Mouse (Mus musculus): ENCODE measurements at regions not wholly inside any gene's neighbourhood (a gene's known extent, or its start where the extent isn't known, plus 50 kb on each side); places are given as distances from the start of the nearest gene placed in this dataset.

DNA sequence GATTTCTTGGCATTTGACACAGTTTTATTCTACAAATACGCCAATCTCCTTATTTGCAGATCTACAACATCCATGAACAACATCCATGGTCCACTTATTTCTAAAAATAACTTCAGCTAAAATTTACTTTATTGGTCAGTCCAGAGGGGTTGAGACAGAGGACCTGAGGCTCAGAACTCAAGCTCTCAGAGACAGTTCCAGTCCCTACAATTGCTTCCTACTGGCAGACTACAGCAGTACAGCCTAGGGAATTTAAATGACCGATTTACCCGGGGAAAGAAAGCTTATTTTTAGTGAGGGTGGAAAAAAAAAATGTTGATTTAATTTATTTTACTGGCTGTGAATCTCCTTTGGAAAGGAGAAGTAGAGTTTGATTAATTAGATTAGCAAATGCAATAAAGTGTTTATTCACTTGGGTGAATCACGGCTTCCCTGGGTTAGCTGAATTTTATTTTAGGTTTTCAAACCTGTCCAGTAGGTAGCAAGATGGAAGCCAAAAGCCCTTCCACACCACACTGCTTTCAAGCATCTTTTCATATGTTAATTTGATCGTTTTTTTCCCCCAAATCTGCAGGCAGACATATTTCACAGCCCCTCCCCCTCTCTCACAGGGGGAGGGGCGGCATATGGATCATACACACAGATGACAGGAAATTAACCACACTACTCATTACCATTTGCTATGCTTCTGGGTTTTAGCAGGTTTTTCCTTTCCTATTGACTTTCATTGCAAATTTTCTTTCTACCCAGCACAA lies 143.0 kb downstream of the Sox4 start:
- peak; percentile 52 for ATAC-seq
- H3K9ac ChIP-seq (ENCODE audit: low read depth, low read length), result no peak overlapping the region
- H3K4me1 ChIP-seq (ENCODE audit: control insufficient read depth, insufficient read depth, low read depth, low read length), result peaks cover 20% of the 10 kb centered on the region
- peak overlapping the region; percentile 12; the same call in 1 of the 2 replicates for H3K4me2 ChIP-seq (ENCODE audit: low read length)
- no peaks in the 10 kb centered on the region for H3K36me3 ChIP-seq (ENCODE audit: control insufficient read depth, insufficient read depth, low read length)
- H3K27ac ChIP-seq (ENCODE audit: low read depth, low read length), result peak overlapping the region; percentile 74
- H3K9me3 ChIP-seq (ENCODE audit: control insufficient read depth, low read length), result no peaks in the 10 kb centered on the region
- no peak overlapping the region for H3K4me3 ChIP-seq (ENCODE audit: low read length)
- WGBS, result 22% methylated on average over 6 of the region's 6 CpGs
- no peaks in the 10 kb centered on the region for H3K27me3 ChIP-seq (replicated peaks; ENCODE audit: control insufficient read depth, insufficient read depth, low read length)

DNA sequence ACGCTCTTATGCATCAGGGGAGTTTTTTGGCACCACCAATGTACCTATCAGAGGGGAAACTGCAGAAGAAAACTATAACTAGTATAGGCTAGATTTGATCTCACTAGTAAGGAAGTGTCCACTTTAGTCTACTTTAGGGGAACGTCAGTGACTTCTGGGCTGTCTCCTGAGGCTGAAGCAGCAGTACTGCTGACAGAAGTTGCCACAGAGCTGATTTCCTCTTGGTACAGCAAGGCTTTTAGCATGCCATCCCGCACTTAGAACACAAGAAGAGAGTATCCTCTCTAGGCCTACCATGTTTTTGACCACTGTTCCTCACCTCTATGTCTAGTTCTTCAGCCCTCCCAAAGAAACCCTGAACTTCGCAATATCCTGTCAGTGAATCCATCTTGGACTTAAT lies 148.2 kb downstream of the Sox4 start:
- WGBS, result 64% methylated on average over 4 of the region's 4 CpGs
- Histone ChIP-seq H3K27me3 (replicated peaks; ENCODE audit: control insufficient read depth, insufficient read depth, low read length) (no peaks in the 10 kb centered on the region), H3K9ac (ENCODE audit: low read depth, low read length) (no peak overlapping the region), H3K4me1 (ENCODE audit: control insufficient read depth, insufficient read depth, low read depth, low read length) (peaks cover 2% of the 10 kb centered on the region), H3K4me3 (ENCODE audit: low read length) (no peak overlapping the region), H3K9me3 (ENCODE audit: control insufficient read depth, low read length) (no peaks in the 10 kb centered on the region), H3K4me2 (ENCODE audit: low read length) (no peak overlapping the region), H3K27ac (ENCODE audit: low read depth, low read length) (no peak overlapping the region), H3K36me3 (ENCODE audit: control insufficient read depth, insufficient read depth, low read length) (no peaks in the 10 kb centered on the region)
- no peak for ATAC-seq

DNA sequence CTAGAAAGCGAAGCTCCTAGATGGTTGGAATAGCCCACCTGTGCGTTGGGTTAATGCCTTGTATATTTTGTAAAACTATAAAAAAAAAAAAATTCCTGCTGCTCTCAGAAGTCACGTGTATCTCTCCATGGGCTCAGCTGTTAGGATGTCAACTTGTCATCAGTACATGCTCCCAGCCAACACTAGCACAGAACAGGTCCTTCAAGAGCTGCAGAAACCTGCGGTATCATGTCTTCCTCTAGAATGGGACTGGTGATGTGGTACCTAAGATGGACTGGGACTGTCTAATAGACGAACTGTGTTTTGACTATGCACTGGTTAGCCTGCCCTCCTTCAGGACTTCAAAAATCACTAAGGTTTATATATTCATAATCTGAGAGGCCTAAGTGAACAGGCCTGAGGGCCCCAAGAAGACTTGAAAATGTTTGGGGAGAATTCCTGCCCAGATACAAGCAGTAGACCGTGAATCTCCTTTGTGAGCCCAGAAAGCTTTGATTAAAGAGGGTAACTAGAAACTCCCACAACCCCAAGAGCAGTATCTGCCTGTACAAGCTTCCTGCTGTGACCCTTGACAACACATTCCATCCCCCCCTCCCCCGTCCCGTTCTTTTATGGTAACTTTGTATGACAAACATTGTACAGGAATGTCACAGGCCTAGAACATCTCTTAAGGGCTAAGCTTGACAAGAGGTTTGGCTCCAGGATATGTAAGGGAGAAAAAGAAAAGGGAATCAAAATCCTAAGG lies 152.1 kb downstream of the Sox4 start:
- Histone ChIP-seq H3K4me2 (ENCODE audit: low read length) (no peak overlapping the region), H3K4me3 (ENCODE audit: low read length) (no peak overlapping the region), H3K27ac (ENCODE audit: low read depth, low read length) (no peak overlapping the region), H3K9ac (ENCODE audit: low read depth, low read length) (no peak overlapping the region), H3K36me3 (ENCODE audit: control insufficient read depth, insufficient read depth, low read length) (no peaks in the 10 kb centered on the region), H3K27me3 (replicated peaks; ENCODE audit: control insufficient read depth, insufficient read depth, low read length) (no peaks in the 10 kb centered on the region), H3K9me3 (ENCODE audit: control insufficient read depth, low read length) (no peaks in the 10 kb centered on the region), H3K4me1 (ENCODE audit: control insufficient read depth, insufficient read depth, low read depth, low read length) (no peaks in the 10 kb centered on the region)
- WGBS, result 34% methylated on average over 8 of the region's 8 CpGs
- ATAC-seq, result no peak

GRCm38 (mm10) chr13:28800676-28801075 lies 152.8 kb downstream of the Sox4 start:
- Histone ChIP-seq H3K27me3 (replicated peaks; ENCODE audit: control insufficient read depth, insufficient read depth, low read length) (no peaks in the 10 kb centered on the region), H3K9ac (ENCODE audit: low read depth, low read length) (no peak overlapping the region), H3K4me3 (ENCODE audit: low read length) (no peak overlapping the region), H3K36me3 (ENCODE audit: control insufficient read depth, insufficient read depth, low read length) (no peaks in the 10 kb centered on the region), H3K4me1 (ENCODE audit: control insufficient read depth, insufficient read depth, low read depth, low read length) (no peaks in the 10 kb centered on the region), H3K9me3 (ENCODE audit: control insufficient read depth, low read length) (no peaks in the 10 kb centered on the region), H3K4me2 (ENCODE audit: low read length) (no peak overlapping the region), H3K27ac (ENCODE audit: low read depth, low read length) (no peak overlapping the region)
- ATAC-seq, result no peak
- WGBS, result 13% methylated on average over 1 of the region's 1 CpGs

DNA sequence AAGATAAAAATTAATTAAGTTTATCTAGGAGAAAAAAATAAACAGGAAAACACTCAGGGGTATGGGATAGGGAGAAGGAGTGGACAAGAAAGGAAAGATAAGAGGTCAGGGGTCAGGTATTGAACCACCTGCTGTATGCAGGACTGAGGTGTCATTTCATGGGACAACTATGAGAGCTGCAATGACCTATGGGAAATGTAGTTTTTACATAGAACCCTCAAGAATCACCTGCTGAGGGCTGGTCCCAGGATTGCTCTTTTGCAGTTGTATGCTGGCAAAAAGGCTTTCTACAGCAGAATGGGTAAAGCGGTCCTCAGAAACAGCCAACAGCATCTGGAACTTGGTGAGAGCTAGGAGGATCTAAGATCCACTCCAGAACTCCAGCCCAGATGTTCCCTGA lies 154.0 kb downstream of the Sox4 start:
- H3K27me3 ChIP-seq (replicated peaks; ENCODE audit: control insufficient read depth, insufficient read depth, low read length), result no peaks in the 10 kb centered on the region
- no peak overlapping the region for H3K4me3 ChIP-seq (ENCODE audit: low read length)
- no peak overlapping the region for H3K4me2 ChIP-seq (ENCODE audit: low read length)
- H3K4me1 ChIP-seq (ENCODE audit: control insufficient read depth, insufficient read depth, low read depth, low read length), result no peaks in the 10 kb centered on the region
- no peak overlapping the region for H3K27ac ChIP-seq (ENCODE audit: low read depth, low read length)
- 85% methylated on average over 1 of the region's 1 CpGs for WGBS
- H3K9ac ChIP-seq (ENCODE audit: low read depth, low read length), result no peak overlapping the region
- H3K36me3 ChIP-seq (ENCODE audit: control insufficient read depth, insufficient read depth, low read length), result no peaks in the 10 kb centered on the region
- no peak for ATAC-seq
- H3K9me3 ChIP-seq (ENCODE audit: control insufficient read depth, low read length), result no peaks in the 10 kb centered on the region

GRCm38 (mm10) chr13:28797617-28798475 lies 155.7 kb downstream of the Sox4 start:
- Histone ChIP-seq H3K9me3 (ENCODE audit: control insufficient read depth, low read length) (no peaks in the 10 kb centered on the region), H3K27me3 (replicated peaks; ENCODE audit: control insufficient read depth, insufficient read depth, low read length) (no peaks in the 10 kb centered on the region), H3K4me3 (ENCODE audit: low read length) (no peak overlapping the region), H3K4me2 (ENCODE audit: low read length) (no peak overlapping the region), H3K4me1 (ENCODE audit: control insufficient read depth, insufficient read depth, low read depth, low read length) (peaks cover 12% of the 10 kb centered on the region), H3K36me3 (ENCODE audit: control insufficient read depth, insufficient read depth, low read length) (no peaks in the 10 kb centered on the region), H3K27ac (ENCODE audit: low read depth, low read length) (no peak overlapping the region), H3K9ac (ENCODE audit: low read depth, low read length) (no peak overlapping the region)
- no peak for ATAC-seq
- WGBS, result 73% methylated on average over 8 of the region's 8 CpGs

DNA sequence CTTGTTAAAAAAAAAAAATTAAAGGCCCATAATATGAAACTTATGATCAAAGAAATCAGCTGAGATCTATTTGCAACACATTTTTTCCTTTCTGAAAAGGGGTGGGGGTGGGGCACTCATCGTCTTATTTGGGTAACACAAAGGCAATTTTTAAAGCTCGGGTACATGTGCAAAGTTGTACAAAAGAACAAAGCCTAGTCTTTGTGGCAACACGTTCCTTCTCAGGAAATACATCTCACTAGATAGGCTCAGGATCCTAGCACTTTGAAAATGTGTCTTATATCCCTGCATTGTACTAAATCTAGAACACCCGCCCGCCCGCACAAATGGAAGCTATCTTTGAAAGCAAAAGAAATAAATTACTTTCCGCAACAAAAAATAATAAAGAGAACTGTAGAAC lies 158.2 kb downstream of the Sox4 start:
- no peak overlapping the region for H3K27ac ChIP-seq (ENCODE audit: low read depth, low read length)
- H3K4me2 ChIP-seq (ENCODE audit: low read length), result no peak overlapping the region

GRCm38 (mm10) chr13:28794547-28794946 lies 159.0 kb downstream of the Sox4 start:
- ATAC-seq, result no peak
- Histone ChIP-seq H3K9me3 (ENCODE audit: control insufficient read depth, low read length) (no peaks in the 10 kb centered on the region), H3K4me2 (ENCODE audit: low read length) (no peak overlapping the region), H3K9ac (ENCODE audit: low read depth, low read length) (no peak overlapping the region), H3K27me3 (replicated peaks; ENCODE audit: control insufficient read depth, insufficient read depth, low read length) (no peaks in the 10 kb centered on the region), H3K27ac (ENCODE audit: low read depth, low read length) (no peak overlapping the region), H3K4me3 (ENCODE audit: low read length) (no peak overlapping the region), H3K4me1 (ENCODE audit: control insufficient read depth, insufficient read depth, low read depth, low read length) (peaks cover 13% of the 10 kb centered on the region), H3K36me3 (ENCODE audit: control insufficient read depth, insufficient read depth, low read length) (no peaks in the 10 kb centered on the region)
- WGBS, result 69% methylated on average over 3 of the region's 3 CpGs

More for the DNA sequence above, 158.2 kb downstream of the Sox4 start:
- WGBS, result 42% methylated on average over 7 of the region's 7 CpGs
- Histone ChIP-seq H3K4me3 (ENCODE audit: low read length) (no peak overlapping the region), H3K4me1 (ENCODE audit: control insufficient read depth, insufficient read depth, low read depth, low read length) (peaks cover 13% of the 10 kb centered on the region), H3K9me3 (ENCODE audit: control insufficient read depth, low read length) (no peaks in the 10 kb centered on the region), H3K9ac (ENCODE audit: low read depth, low read length) (no peak overlapping the region), H3K36me3 (ENCODE audit: control insufficient read depth, insufficient read depth, low read length) (no peaks in the 10 kb centered on the region), H3K27me3 (replicated peaks; ENCODE audit: control insufficient read depth, insufficient read depth, low read length) (no peaks in the 10 kb centered on the region)
- ATAC-seq, result no peak
